Mouse (Mus musculus) gastrocnemius, adult 2 months (tissue): ENCODE measurements around the gene Coro7. TPM values are rescaled to one million over a fixed set of nuclear protein-coding genes. Genes with fewer than 3 reads are reported as not detected.
A peak's percentile ranks its signal among the peaks of the same experiment; 100 is the strongest.
"Not testable (repeated sequence)": the region's sequence is repeated elsewhere in the genome, so short reads cannot be mapped to it uniquely, and the experiment has no call there.

Experiments
- DNase-seq: peaks from one replicate; pipeline ENCODE4 v3.0.0; 2022
- H3K27ac ChIP-seq: fragments of 200-600 bp; 2 replicates; pipeline ENCODE4 v1.8.1; 2022; ENCODE audit warnings: mild to moderate bottlenecking
- H3K4me3 ChIP-seq: fragments of 200-600 bp; 2 replicates; pipeline ENCODE4 v1.8.1; 2022; ENCODE audit warnings: mild to moderate bottlenecking, moderate library complexity
- CTCF ChIP-seq: fragments of 200-600 bp; IDR thresholded peaks from 2 replicates; pipeline ENCODE4 v1.8.1; 2022; ENCODE audit warnings: antibody characterized with exemption, mild to moderate bottlenecking, moderate library complexity
- intact Hi-C: fragments of 180-260 bp; cut with DNase I; formaldehyde crosslinking; loops from one replicate; pipeline ENCODE4 v1.15.1; 2025
- total RNA-seq, 2 experiments: library from RNA; stranded (reverse); gene quantifications; 2 replicates each; pipeline ENCODE4 v1.2.3; 2021

Coro7 gene
- total RNA-seq, 2 experiments from 2014 or later = 12.1 to 13.6 TPM

GRCm38 (mm10) chr16:4593971-4594813 is 85.4 kb downstream of the Coro7 start, which contains the start of gene Glis2:
Gene Glis2 (plus strand): TSS chr16:4594713.
- peak; percentile 79 for DNase-seq
- intact Hi-C loops = loop anchor here (1.0 kb wide), 1 partner anchor 13 kb away; no protein-coding TSS in a partner anchor
- H3K27ac ChIP-seq = peak within 1 kb of the TSS; percentile 87
- H3K4me3 ChIP-seq = peak within 1 kb of the TSS; percentile 89
- TF ChIP-seq CTCF = no peak

GRCm38 (mm10) chr16:4592909-4593875 is 86.4 kb downstream of the Coro7 start:
- intact Hi-C loops = loop anchor here (1.0 kb wide), 1 partner anchor 14 kb away; no protein-coding TSS in a partner anchor
- Histone ChIP-seq H3K4me3 (peak overlapping the region; percentile 89), H3K27ac (peak overlapping the region; percentile 87)
- peak; percentile 64 for TF ChIP-seq CTCF
- DNase-seq = peak; percentile 64

- intact Hi-C loops = no loop called here
- no peak for DNase-seq
- Histone ChIP-seq H3K27ac (no peak overlapping the region), H3K4me3 (no peak overlapping the region)
- no peak for TF ChIP-seq CTCF
Observed at GRCm38 (mm10) chr16:4590236-4590635, 89.3 kb downstream of the Coro7 start.

GRCm38 (mm10) chr16:4587516-4588210 is 91.9 kb downstream of the Coro7 start:
- Histone ChIP-seq H3K27ac (peak overlapping the region; percentile 89), H3K4me3 (0 out of 2 replicates have a peak overlapping the region, but pooled peaks have one; percentile 70)
- intact Hi-C loops = no loop called here
- TF ChIP-seq CTCF = no peak
- DNase-seq = peak; percentile 29

- DNase-seq = peak; percentile 99
- intact Hi-C loops = no loop called here
- TF ChIP-seq CTCF = peak; percentile 25; the same call in 1 of the 2 replicates
- peak overlapping the region; percentile 70 for H3K4me3 ChIP-seq
- peak overlapping the region; percentile 89 for H3K27ac ChIP-seq
Observed at GRCm38 (mm10) chr16:4586531-4587123, 93.0 kb downstream of the Coro7 start.

GRCm38 (mm10) chr16:4585642-4586530 is 93.7 kb downstream of the Coro7 start:
- intact Hi-C loops = no loop called here
- DNase-seq = peak; percentile 27
- peak overlapping the region; percentile 70 for H3K4me3 ChIP-seq
- TF ChIP-seq CTCF = no peak
- H3K27ac ChIP-seq = peak overlapping the region; percentile 89

GRCm38 (mm10) chr16:4584438-4584837 is 95.1 kb downstream of the Coro7 start:
- Histone ChIP-seq H3K27ac (no peak overlapping the region), H3K4me3 (no peak overlapping the region)
- intact Hi-C loops = no loop called here
- TF ChIP-seq CTCF = no peak
- DNase-seq = no peak

GRCm38 (mm10) chr16:4583807-4584206 is 95.8 kb downstream of the Coro7 start:
- intact Hi-C loops = no loop called here
- Histone ChIP-seq H3K27ac (no peak overlapping the region), H3K4me3 (no peak overlapping the region)
- no peak for DNase-seq
- TF ChIP-seq CTCF = no peak

- H3K27ac ChIP-seq, intact Hi-C loops, DNase-seq, H3K4me3 ChIP-seq: not testable (repeated sequence)
Observed at GRCm38 (mm10) chr16:4581179-4581578, 98.4 kb downstream of the Coro7 start.

GRCm38 (mm10) chr16:4578630-4579029 is 100.9 kb downstream of the Coro7 start:
- no peak for DNase-seq
- intact Hi-C loops = no loop called here
- H3K27ac ChIP-seq = no peak overlapping the region
- H3K4me3 ChIP-seq = no peak overlapping the region
- TF ChIP-seq CTCF = no peak

- Histone ChIP-seq H3K27ac (no peak overlapping the region), H3K4me3 (no peak overlapping the region)
- no peak for TF ChIP-seq CTCF
- intact Hi-C loops = no loop called here
- no peak for DNase-seq
Observed at GRCm38 (mm10) chr16:4576873-4577272, 102.7 kb downstream of the Coro7 start.

Other genes starting within 250 kb of the Coro7 start
- gene Srl, start 138.0 kb downstream of the Coro7 start, total RNA-seq = 1,000 to 10,000 TPM; 1,026 to 1,225 TPM
- gene Tfap4, start 119.9 kb downstream of the Coro7 start, total RNA-seq = 1 to 10 TPM; 3.0 to 5.1 TPM
- gene Glis2, start 85.1 kb downstream of the Coro7 start, total RNA-seq = 1 to 10 TPM; 5.2 to 6.9 TPM
- 100 to 1,000 TPM in 1 of 2 experiments, 10 to 100 TPM in 1; 97.4 to 112 TPM for gene Pam16, start 54.8 kb downstream of the Coro7 start, total RNA-seq
- gene Vasn, start 39.8 kb downstream of the Coro7 start, total RNA-seq = 1 to 10 TPM; 4.8 to 6.0 TPM
- gene Dnaja3, start 39.8 kb downstream of the Coro7 start, total RNA-seq = 100 to 1,000 TPM in 1 of 2 experiments, 10 to 100 TPM in 1; 86.4 to 110 TPM
- gene Nmral1, start 39.6 kb upstream of the Coro7 start, total RNA-seq = 1 to 10 TPM; 2.6 to 3.7 TPM
- 10 to 100 TPM; 35.4 to 43.6 TPM for gene Hmox2, start 46.6 kb upstream of the Coro7 start, total RNA-seq
- 10 to 100 TPM; 69.3 to 82.9 TPM for gene Cdip1, start 110.5 kb upstream of the Coro7 start, total RNA-seq
- not detected for gene 4930562C15Rik, start 155.6 kb upstream of the Coro7 start, total RNA-seq
- 10 to 100 TPM; 30.3 to 44.8 TPM for gene Ubald1, start 200.5 kb upstream of the Coro7 start, total RNA-seq
- 10 to 100 TPM; 53.5 to 66.1 TPM for gene Mgrn1, start 206.5 kb upstream of the Coro7 start, total RNA-seq